Mouse (Mus musculus) embryonic facial prominence, embryonic 14.5 days (tissue): ENCODE results near the gene Etfbkmt. TPM values are rescaled to one million over a fixed set of nuclear protein-coding genes. Genes with fewer than 3 reads are reported as not detected.
A peak's percentile ranks its signal among the peaks of the same experiment; 100 is the strongest.

Experiments
- ATAC-seq: fragments of 200-750 bp; cut with Nextera tagmentation; 2 replicates; pipeline ENCODE4 v1.8.0; 2017; ENCODE audit warnings: low read depth, moderate number of reproducible peaks, moderate TSS enrichment
- DNase-seq: peaks from one replicate; pipeline ENCODE4 v3.0.0-alpha.2; 2015; ENCODE audit warnings: low spot score
- H3K27ac ChIP-seq: fragments of 300-500 bp; sonication (generic); replicated peaks from 2 replicates; pipeline ENCODE4 v1.5.1; 2014; ENCODE audit warnings: low read depth, mild to moderate bottlenecking, low read length, moderate library complexity
- H3K27me3 ChIP-seq: fragments of 300-500 bp; sonication (generic); replicated peaks from 2 replicates; pipeline ENCODE4 v1.6.1; 2014; ENCODE audit warnings: low read length; ENCODE audit not compliant: control insufficient read depth, insufficient read depth
- H3K36me3 ChIP-seq: fragments of 300-500 bp; sonication (generic); 2 replicates; pipeline ENCODE4 v1.6.1; 2014; ENCODE audit warnings: low read length, mixed read lengths; ENCODE audit not compliant: control insufficient read depth, insufficient read depth
- H3K4me1 ChIP-seq: fragments of 300-500 bp; sonication (generic); 2 replicates; pipeline ENCODE4 v1.6.1; 2014; ENCODE audit warnings: antibody characterized with exemption, low read length; ENCODE audit not compliant: control insufficient read depth, insufficient read depth
- H3K4me2 ChIP-seq: fragments of 300-500 bp; sonication (generic); 2 replicates; pipeline ENCODE4 v1.6.1; 2014; ENCODE audit warnings: low read depth, mild to moderate bottlenecking, low read length, moderate library complexity, mixed read lengths
- H3K4me3 ChIP-seq: fragments of 300-500 bp; sonication (generic); 2 replicates; pipeline ENCODE4 v1.5.1; 2014; ENCODE audit warnings: low read depth, mild to moderate bottlenecking, low read length
- H3K9ac ChIP-seq: fragments of 300-500 bp; sonication (generic); 2 replicates; pipeline ENCODE4 v1.6.1; 2014; ENCODE audit warnings: low read depth, mild to moderate bottlenecking, low read length, moderate library complexity, mixed read lengths
- H3K9me3 ChIP-seq: fragments of 300-500 bp; sonication (generic); 2 replicates; pipeline ENCODE4 v1.6.1; 2016; ENCODE audit warnings: low read length; ENCODE audit not compliant: control insufficient read depth
- WGBS: fragments of 180-500 bp; shearing (Covaris S2); extraction: QIAGEN DNeasy Blood & Tissue Kit; methylation state at CpG from one replicate; pipeline ENCODE4 v1.1.7; 2014; 5-methylcytosine and 5-hydroxymethylcytosine counted together
- polyA plus RNA-seq: library from polyadenylated mRNA; unstranded; fragments of >200 nt; fragmentation: Nextera tagmentation; extraction: Ambion mirVana; gene quantifications from 2 replicates; pipeline ENCODE4 v1.2.1, GENCODE M21; 2014

Gene Etfbkmt
- polyA plus RNA-seq, 1 experiment from 2014 or later, result 11.1 TPM

- no peaks in the 10 kb centered on the region for H3K36me3 ChIP-seq
- DNase-seq, result peak; percentile 60
- H3K4me2 ChIP-seq, result peak overlapping the region; percentile 81
- H3K4me3 ChIP-seq, result peak overlapping the region; percentile 89
- H3K4me1 ChIP-seq, result no peaks in the 10 kb centered on the region
- peak; percentile 61 for ATAC-seq
- 2% methylated on average over 41 of the region's 52 CpGs for WGBS
- peak overlapping the region; percentile 95 for H3K27ac ChIP-seq
- H3K9ac ChIP-seq, result peak overlapping the region; percentile 94
- no peaks in the 10 kb centered on the region for H3K27me3 ChIP-seq
- H3K9me3 ChIP-seq, result no peaks in the 10 kb centered on the region
These were observed 39.2 kb upstream of the Etfbkmt start for GRCm38 (mm10) chr6:149100174-149101075.

GRCm38 (mm10) chr6:149101076-149101942 is 38.3 kb upstream of the Etfbkmt start, which contains the start of gene Dennd5b:
TSS of gene Dennd5b (minus strand) at chr6:149101680.
- Histone ChIP-seq H3K4me2 (peak within 1 kb of the TSS; percentile 81), H3K4me3 (peak within 1 kb of the TSS; percentile 89), H3K27me3 (no peaks in the 10 kb centered on the region), H3K9ac (peak within 1 kb of the TSS; percentile 94), H3K4me1 (no peaks in the 10 kb centered on the region), H3K36me3 (no peaks in the 10 kb centered on the region), H3K27ac (peak within 1 kb of the TSS; percentile 95), H3K9me3 (no peaks in the 10 kb centered on the region)
- DNase-seq (peak; percentile 88), ATAC-seq (peak; percentile 93)
- WGBS, result under 1% methylated on average over 57 of the region's 124 CpGs

GRCm38 (mm10) chr6:149101943-149102243 is 37.8 kb upstream of the Etfbkmt start:
- peak overlapping the region; percentile 89 for H3K4me3 ChIP-seq
- H3K9ac ChIP-seq, result peak overlapping the region; percentile 94
- no peaks in the 10 kb centered on the region for H3K4me1 ChIP-seq
- H3K4me2 ChIP-seq, result peak overlapping the region; percentile 81
- no peaks in the 10 kb centered on the region for H3K36me3 ChIP-seq
- peak; percentile 13; the same call in 1 of the 2 replicates for ATAC-seq
- peak overlapping the region; percentile 95; the same call in 1 of the 2 replicates for H3K27ac ChIP-seq
- WGBS, result 14% methylated on average over 7 of the region's 7 CpGs
- no peaks in the 10 kb centered on the region for H3K9me3 ChIP-seq
- DNase-seq, result no peak
- H3K27me3 ChIP-seq, result no peaks in the 10 kb centered on the region

GRCm38 (mm10) chr6:149103451-149103850 is 36.2 kb upstream of the Etfbkmt start:
- WGBS, result 80% methylated on average over 1 of the region's 1 CpGs
- no peak overlapping the region for H3K4me2 ChIP-seq
- ATAC-seq (no peak), DNase-seq (no peak)
- no peaks in the 10 kb centered on the region for H3K9me3 ChIP-seq
- no peak overlapping the region for H3K4me3 ChIP-seq
- no peaks in the 10 kb centered on the region for H3K36me3 ChIP-seq
- H3K27ac ChIP-seq, result no peak overlapping the region
- H3K4me1 ChIP-seq, result no peaks in the 10 kb centered on the region
- H3K9ac ChIP-seq, result no peak overlapping the region
- no peaks in the 10 kb centered on the region for H3K27me3 ChIP-seq

GRCm38 (mm10) chr6:149107615-149108014 is 32.0 kb upstream of the Etfbkmt start:
- Histone ChIP-seq H3K9ac (no peak overlapping the region), H3K36me3 (no peaks in the 10 kb centered on the region), H3K4me3 (no peak overlapping the region), H3K4me2 (no peak overlapping the region), H3K27me3 (no peaks in the 10 kb centered on the region), H3K27ac (no peak overlapping the region), H3K4me1 (no peaks in the 10 kb centered on the region), H3K9me3 (no peaks in the 10 kb centered on the region)
- WGBS, result 66% methylated on average over 3 of the region's 3 CpGs
- no peak for ATAC-seq
- no peak for DNase-seq

- Histone ChIP-seq H3K9me3 (no peaks in the 10 kb centered on the region), H3K27ac (no peak overlapping the region), H3K36me3 (no peaks in the 10 kb centered on the region), H3K4me1 (no peaks in the 10 kb centered on the region), H3K9ac (no peak overlapping the region), H3K27me3 (no peaks in the 10 kb centered on the region), H3K4me2 (no peak overlapping the region), H3K4me3 (no peak overlapping the region)
- DNase-seq (no peak), ATAC-seq (no peak)
- WGBS, result 80% methylated on average over 2 of the region's 2 CpGs
These were observed 30.7 kb upstream of the Etfbkmt start for GRCm38 (mm10) chr6:149108909-149109308.

- Histone ChIP-seq H3K9ac (no peak overlapping the region), H3K4me3 (no peak overlapping the region), H3K9me3 (no peaks in the 10 kb centered on the region), H3K4me1 (no peaks in the 10 kb centered on the region), H3K4me2 (no peak overlapping the region), H3K27me3 (no peaks in the 10 kb centered on the region), H3K36me3 (no peaks in the 10 kb centered on the region), H3K27ac (no peak overlapping the region)
- no peak for ATAC-seq
- DNase-seq, result no peak
These were observed 22.7 kb upstream of the Etfbkmt start for GRCm38 (mm10) chr6:149116992-149117391.

GRCm38 (mm10) chr6:149118935-149119334 is 20.7 kb upstream of the Etfbkmt start:
- no peak overlapping the region for H3K4me3 ChIP-seq
- H3K36me3 ChIP-seq, result no peaks in the 10 kb centered on the region
- no peak overlapping the region for H3K9ac ChIP-seq
- no peak overlapping the region for H3K27ac ChIP-seq
- H3K9me3 ChIP-seq, result no peaks in the 10 kb centered on the region
- no peaks in the 10 kb centered on the region for H3K4me1 ChIP-seq
- WGBS, result 54% methylated on average over 2 of the region's 2 CpGs
- H3K4me2 ChIP-seq, result no peak overlapping the region
- ATAC-seq (no peak), DNase-seq (no peak)
- no peaks in the 10 kb centered on the region for H3K27me3 ChIP-seq
